Mouse (Mus musculus): ENCODE measurements at regions not wholly inside any gene's neighbourhood (a gene's known extent, or its start where the extent isn't known, plus 50 kb on each side); places are given as distances from the start of the nearest gene placed in this dataset.

GRCm38 (mm10) chr11:109088488-109089252 is 55.5 kb downstream of the E030025P04Rik start:
- Histone ChIP-seq H3K27ac (ENCODE audit: low read depth, low read length) (no peak overlapping the region), H3K4me1 (replicated peaks; ENCODE audit: control insufficient read depth, insufficient read depth, low read length) (no peaks in the 10 kb centered on the region), H3K36me3 (ENCODE audit: control insufficient read depth, insufficient read depth) (no peaks in the 10 kb centered on the region), H3K9ac (ENCODE audit: low read depth, low read length) (no peak overlapping the region), H3K4me2 (replicated peaks; ENCODE audit: low read depth) (no peak overlapping the region), H3K9me3 (ENCODE audit: control insufficient read depth) (no peaks in the 10 kb centered on the region), H3K27me3 (replicated peaks; ENCODE audit: control insufficient read depth, insufficient read depth, low read length) (no peaks in the 10 kb centered on the region), H3K4me3 (ENCODE audit: low read depth, low read length) (no peak overlapping the region)
- no peak for ATAC-seq
- TF ChIP-seq CTCF (IDR thresholded peaks at IDR 0.05; ENCODE audit: low read depth), result no peak
- 80% methylated on average over 11 of the region's 11 CpGs for WGBS

DNA sequence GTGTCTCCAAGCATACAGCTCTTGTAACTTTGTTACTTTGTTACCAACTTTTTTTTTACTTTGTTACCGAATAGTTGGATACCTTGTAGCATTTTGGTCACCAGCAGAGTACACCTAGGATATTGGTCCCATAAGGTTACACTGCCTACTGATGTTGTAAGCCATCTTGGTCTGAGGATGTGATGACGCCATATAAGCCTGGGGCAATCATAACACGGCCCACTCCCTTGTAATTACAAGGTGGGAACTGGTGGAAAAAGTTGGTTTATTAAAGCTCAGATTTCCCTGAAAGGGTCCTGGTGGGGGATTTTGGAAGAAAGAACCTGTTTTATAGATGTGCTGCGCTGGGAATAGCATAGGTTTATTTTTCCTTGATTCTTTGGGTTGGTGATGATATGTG is 62.2 kb downstream of the E030025P04Rik start:
- no peak overlapping the region for H3K4me3 ChIP-seq (ENCODE audit: low read depth, low read length)
- no peak overlapping the region for H3K4me2 ChIP-seq (replicated peaks; ENCODE audit: low read depth)
- H3K4me1 ChIP-seq (replicated peaks; ENCODE audit: control insufficient read depth, insufficient read depth, low read length), result no peaks in the 10 kb centered on the region
- ATAC-seq, result no peak
- WGBS, result 95% methylated on average over 4 of the region's 4 CpGs
- H3K36me3 ChIP-seq (ENCODE audit: control insufficient read depth, insufficient read depth), result no peaks in the 10 kb centered on the region
- no peaks in the 10 kb centered on the region for H3K27me3 ChIP-seq (replicated peaks; ENCODE audit: control insufficient read depth, insufficient read depth, low read length)
- no peak for TF ChIP-seq CTCF (IDR thresholded peaks at IDR 0.05; ENCODE audit: low read depth)
- no peak overlapping the region for H3K27ac ChIP-seq (ENCODE audit: low read depth, low read length)
- no peak overlapping the region for H3K9ac ChIP-seq (ENCODE audit: low read depth, low read length)
- no peaks in the 10 kb centered on the region for H3K9me3 ChIP-seq (ENCODE audit: control insufficient read depth)

DNA sequence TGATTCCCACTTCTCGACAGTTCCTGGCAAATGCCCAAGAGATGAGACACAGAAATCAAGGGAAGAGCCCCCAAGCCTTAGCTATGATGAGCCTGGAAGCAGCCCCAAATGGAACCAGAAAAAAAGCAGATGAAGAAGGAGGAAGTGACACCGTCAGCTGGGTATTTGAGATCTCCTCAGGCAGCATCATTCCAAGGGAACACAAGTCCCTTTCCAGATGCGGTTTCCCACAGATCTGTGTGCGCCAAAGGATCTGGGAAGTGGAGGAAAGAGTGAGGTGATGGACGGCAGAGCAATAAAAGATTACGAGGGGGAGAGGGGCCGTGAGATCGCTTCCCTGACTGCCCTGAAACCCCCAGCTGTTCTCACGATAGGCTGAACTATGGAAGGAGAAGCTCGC is 62.7 kb downstream of the E030025P04Rik start:
- Histone ChIP-seq H3K36me3 (ENCODE audit: control insufficient read depth, insufficient read depth) (no peaks in the 10 kb centered on the region), H3K4me3 (ENCODE audit: low read depth, low read length) (no peak overlapping the region), H3K27ac (ENCODE audit: low read depth, low read length) (no peak overlapping the region), H3K4me1 (replicated peaks; ENCODE audit: control insufficient read depth, insufficient read depth, low read length) (no peaks in the 10 kb centered on the region), H3K4me2 (replicated peaks; ENCODE audit: low read depth) (no peak overlapping the region), H3K27me3 (replicated peaks; ENCODE audit: control insufficient read depth, insufficient read depth, low read length) (no peaks in the 10 kb centered on the region), H3K9me3 (ENCODE audit: control insufficient read depth) (no peaks in the 10 kb centered on the region), H3K9ac (ENCODE audit: low read depth, low read length) (no peak overlapping the region)
- no peak for ATAC-seq
- TF ChIP-seq CTCF (IDR thresholded peaks at IDR 0.05; ENCODE audit: low read depth), result no peak
- WGBS, result 61% methylated on average over 10 of the region's 10 CpGs

DNA sequence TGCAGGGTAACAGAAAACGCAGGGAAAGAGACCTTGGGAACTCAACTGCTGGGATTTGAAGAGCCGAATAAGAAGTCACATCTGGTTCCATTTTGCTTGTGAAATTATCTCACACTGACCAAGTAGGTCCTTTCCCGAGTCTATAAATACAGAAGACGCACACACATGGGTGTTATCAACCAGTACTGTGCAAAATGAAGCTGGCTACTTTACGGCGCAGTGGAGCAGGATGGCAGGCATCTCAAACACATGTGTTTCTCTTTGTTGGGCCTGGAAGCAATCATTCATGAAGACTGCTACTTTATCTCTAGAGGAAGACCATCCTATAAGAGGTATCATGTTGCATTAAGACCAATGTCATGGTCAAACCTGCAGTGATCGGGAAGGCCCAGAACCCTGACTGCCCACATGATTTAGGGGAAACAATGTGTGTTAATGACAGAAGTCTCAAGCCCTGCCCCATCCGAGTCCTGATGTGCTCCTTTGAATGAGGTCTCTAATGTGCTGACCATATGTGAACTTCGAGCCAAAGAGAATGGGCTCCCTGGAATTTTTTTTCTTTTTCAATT is 63.2 kb downstream of the E030025P04Rik start:
- no peak overlapping the region for H3K27ac ChIP-seq (ENCODE audit: low read depth, low read length)
- no peak overlapping the region for H3K4me3 ChIP-seq (ENCODE audit: low read depth, low read length)
- no peak for ATAC-seq
- H3K4me1 ChIP-seq (replicated peaks; ENCODE audit: control insufficient read depth, insufficient read depth, low read length), result no peaks in the 10 kb centered on the region
- no peaks in the 10 kb centered on the region for H3K9me3 ChIP-seq (ENCODE audit: control insufficient read depth)
- no peak overlapping the region for H3K4me2 ChIP-seq (replicated peaks; ENCODE audit: low read depth)
- H3K9ac ChIP-seq (ENCODE audit: low read depth, low read length), result no peak overlapping the region
- no peaks in the 10 kb centered on the region for H3K27me3 ChIP-seq (replicated peaks; ENCODE audit: control insufficient read depth, insufficient read depth, low read length)
- TF ChIP-seq CTCF (IDR thresholded peaks at IDR 0.05; ENCODE audit: low read depth), result no peak
- 90% methylated on average over 9 of the region's 9 CpGs for WGBS
- no peaks in the 10 kb centered on the region for H3K36me3 ChIP-seq (ENCODE audit: control insufficient read depth, insufficient read depth)

GRCm38 (mm10) chr11:109079466-109079865 is 64.7 kb downstream of the E030025P04Rik start:
- Histone ChIP-seq H3K36me3 (ENCODE audit: control insufficient read depth, insufficient read depth) (no peaks in the 10 kb centered on the region), H3K9me3 (ENCODE audit: control insufficient read depth) (no peaks in the 10 kb centered on the region), H3K4me2 (replicated peaks; ENCODE audit: low read depth) (no peak overlapping the region), H3K27ac (ENCODE audit: low read depth, low read length) (no peak overlapping the region), H3K4me1 (replicated peaks; ENCODE audit: control insufficient read depth, insufficient read depth, low read length) (no peaks in the 10 kb centered on the region), H3K27me3 (replicated peaks; ENCODE audit: control insufficient read depth, insufficient read depth, low read length) (no peaks in the 10 kb centered on the region), H3K9ac (ENCODE audit: low read depth, low read length) (no peak overlapping the region), H3K4me3 (ENCODE audit: low read depth, low read length) (no peak overlapping the region)
- 72% methylated on average over 4 of the region's 4 CpGs for WGBS
- no peak for TF ChIP-seq CTCF (IDR thresholded peaks at IDR 0.05; ENCODE audit: low read depth)
- ATAC-seq, result no peak

- H3K36me3 ChIP-seq (ENCODE audit: control insufficient read depth, insufficient read depth), result no peaks in the 10 kb centered on the region
- no peak overlapping the region for H3K9ac ChIP-seq (ENCODE audit: low read depth, low read length)
- H3K27ac ChIP-seq (ENCODE audit: low read depth, low read length), result no peak overlapping the region
- H3K4me2 ChIP-seq (replicated peaks; ENCODE audit: low read depth), result no peak overlapping the region
- no peaks in the 10 kb centered on the region for H3K9me3 ChIP-seq (ENCODE audit: control insufficient read depth)
- no peaks in the 10 kb centered on the region for H3K27me3 ChIP-seq (replicated peaks; ENCODE audit: control insufficient read depth, insufficient read depth, low read length)
- H3K4me3 ChIP-seq (ENCODE audit: low read depth, low read length), result no peak overlapping the region
- 67% methylated on average over 19 of the region's 19 CpGs for WGBS
- no peak for TF ChIP-seq CTCF (IDR thresholded peaks at IDR 0.05; ENCODE audit: low read depth)
- H3K4me1 ChIP-seq (replicated peaks; ENCODE audit: control insufficient read depth, insufficient read depth, low read length), result no peaks in the 10 kb centered on the region
- ATAC-seq, result no peak
Measured at GRCm38 (mm10) chr11:109076587-109077417, 67.4 kb downstream of the E030025P04Rik start.
